ENCODE assay signal across 12 mouse cellular contexts in genomic region chr11:107527632-107528031, GRCm38 (mm10).
"Had no signal": no experiment of that assay in that cellular context is flagged by ENCODE, and none has a peak within 500 bp of the region (broad histone marks: within the 10 kb centered on the region; RNA-seq: fewer than 3 reads in every experiment).

No protein-coding gene starts in this region.

- H3K4me3 ChIP-seq: layer of hippocampus, adult 2 months; limb, embryonic 13.5 days; midbrain, embryonic 10.5 days; neural tube, embryonic 12.5 days had no signal

- H3K36me3 ChIP-seq: limb, embryonic 13.5 days; midbrain, embryonic 10.5 days; neural tube, embryonic 12.5 days had no signal

- H3K4me2 ChIP-seq: limb, embryonic 13.5 days; neural tube, embryonic 12.5 days had no signal

- H3K9ac ChIP-seq: limb, embryonic 13.5 days; liver, embryonic 14.5 days; neural tube, embryonic 12.5 days had no signal

- H3K27me3 ChIP-seq: limb, embryonic 13.5 days; neural tube, embryonic 12.5 days had no signal

- H3K4me1 ChIP-seq: limb, embryonic 13.5 days; neural tube, embryonic 12.5 days had no signal

- DNase-seq: kidney, postnatal 10 days; kidney, postnatal 4 days; lung, adult 18-20 months; lung, postnatal 10 days; lung, postnatal 4 days; midbrain, embryonic 14.5 days; right cerebral cortex, postnatal 14 days had no signal

- H3K9me3 ChIP-seq: limb, embryonic 13.5 days; midbrain, embryonic 10.5 days; neural tube, embryonic 12.5 days had no signal

- H3K27ac ChIP-seq: layer of hippocampus, adult 2 months; limb, embryonic 13.5 days; liver, embryonic 14.5 days; midbrain, embryonic 10.5 days; neural tube, embryonic 12.5 days had no signal
